Mouse (Mus musculus) neural tube, embryonic 12.5 days (tissue): ENCODE measurements around the gene Grip2. TPM values are rescaled to one million over a fixed set of nuclear protein-coding genes. Genes with fewer than 3 reads are reported as not detected.
A peak's percentile ranks its signal among the peaks of the same experiment; 100 is the strongest.

Experiments
- ATAC-seq: fragments of 200-750 bp; cut with Nextera tagmentation; 2 replicates; pipeline ENCODE4 v1.8.0; 2017; ENCODE audit warnings: low read depth, mild to moderate bottlenecking, moderate TSS enrichment, moderate library complexity; ENCODE audit not compliant: low FRiP score
- H3K27ac ChIP-seq: fragments of 300-500 bp; sonication (generic); 2 replicates; pipeline ENCODE4 v1.5.1; 2016
- H3K27me3 ChIP-seq: fragments of 300-500 bp; sonication (generic); replicated peaks from 2 replicates; pipeline ENCODE4 v1.6.1; 2016; ENCODE audit warnings: mild to moderate bottlenecking
- H3K36me3 ChIP-seq: fragments of 300-500 bp; sonication (generic); 2 replicates; pipeline ENCODE4 v1.6.1; 2016; ENCODE audit warnings: mild to moderate bottlenecking
- H3K4me1 ChIP-seq: fragments of 300-500 bp; sonication (generic); 2 replicates; pipeline ENCODE4 v1.6.1; 2016
- H3K4me2 ChIP-seq: fragments of 300-500 bp; sonication (generic); replicated peaks from 2 replicates; pipeline ENCODE4 v1.6.1; 2016; ENCODE audit warnings: mild to moderate bottlenecking
- H3K4me3 ChIP-seq: fragments of 300-500 bp; sonication (generic); 2 replicates; pipeline ENCODE4 v1.5.1; 2016
- H3K9ac ChIP-seq: fragments of 300-500 bp; sonication (generic); 2 replicates; pipeline ENCODE4 v1.6.1; 2016; ENCODE audit warnings: mild to moderate bottlenecking
- H3K9me3 ChIP-seq: fragments of 300-500 bp; sonication (generic); 2 replicates; pipeline ENCODE4 v1.6.1; 2016; ENCODE audit warnings: mild to moderate bottlenecking
- WGBS: fragments of 180-500 bp; shearing (Covaris S2); methylation state at CpG from one replicate; pipeline ENCODE4 v1.1.7; 2016; 5-methylcytosine and 5-hydroxymethylcytosine counted together
- polyA plus RNA-seq: library from polyadenylated mRNA; unstranded; fragments of >200 nt; fragmentation: Nextera tagmentation; extraction: Ambion mirVana; gene quantifications from 2 replicates; pipeline ENCODE4 v1.2.1, GENCODE M21; 2016

Grip2 gene
- polyA plus RNA-seq, 1 experiment from 2014 or later: 4.9 TPM

DNA sequence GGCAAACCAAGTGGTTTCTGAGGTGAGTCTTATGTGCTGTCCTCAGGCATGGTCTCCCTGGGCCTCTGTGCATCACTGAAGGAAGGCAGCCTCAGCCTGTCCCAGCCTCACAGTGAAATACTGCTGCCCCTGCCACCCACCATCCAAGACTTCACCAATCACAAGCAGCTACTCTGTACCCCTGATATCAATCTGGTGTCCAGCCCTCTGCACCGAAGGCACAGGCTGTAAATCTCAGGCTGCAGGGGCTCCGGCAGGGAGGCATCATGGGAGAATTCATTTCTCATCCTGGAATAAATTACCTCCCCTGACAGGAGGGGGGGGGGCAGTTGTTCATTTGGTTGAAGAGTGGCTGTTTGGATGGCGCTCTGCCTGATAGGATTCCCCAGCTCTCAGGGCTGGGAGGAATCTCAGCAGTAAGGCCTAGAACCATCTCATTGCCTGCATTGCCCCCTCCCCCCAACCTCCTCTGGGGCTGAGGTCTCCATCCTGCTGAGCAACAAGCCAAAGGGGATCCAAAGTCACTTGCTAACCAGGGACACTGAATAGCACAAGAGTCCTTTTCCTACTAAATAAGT, 5.9 kb upstream of the Grip2 start:
- Histone ChIP-seq H3K4me1 (peaks cover 20% of the 10 kb centered on the region), H3K9me3 (no peaks in the 10 kb centered on the region), H3K9ac (no peak overlapping the region), H3K27ac (peak overlapping the region; percentile 43; the same call in 1 of the 2 replicates), H3K4me3 (no peak overlapping the region), H3K4me2 (no peak overlapping the region), H3K27me3 (no peaks in the 10 kb centered on the region; the same call in 1 of the 2 replicates), H3K36me3 (no peaks in the 10 kb centered on the region)
- 15% methylated on average over 3 of the region's 3 CpGs for WGBS
- ATAC-seq: peak; percentile 58

- Histone ChIP-seq H3K9me3 (no peaks in the 10 kb centered on the region), H3K4me1 (peaks cover 23% of the 10 kb centered on the region), H3K4me2 (no peak overlapping the region), H3K27ac (no peak overlapping the region), H3K4me3 (no peak overlapping the region), H3K9ac (no peak overlapping the region), H3K27me3 (no peaks in the 10 kb centered on the region; the same call in 1 of the 2 replicates), H3K36me3 (no peaks in the 10 kb centered on the region)
- peak; percentile 73 for ATAC-seq
- 53% methylated on average over 5 of the region's 5 CpGs for WGBS
Measured at GRCm38 (mm10) chr6:91827926-91828325, 876 bp upstream of the Grip2 start.

- H3K4me3 ChIP-seq: no peak overlapping the region
- WGBS: 76% methylated on average over 8 of the region's 8 CpGs
- H3K4me1 ChIP-seq: peaks cover 3% of the 10 kb centered on the region; the same call in 1 of the 2 replicates
- no peaks in the 10 kb centered on the region for H3K36me3 ChIP-seq
- H3K27ac ChIP-seq: no peak overlapping the region
- no peak overlapping the region for H3K9ac ChIP-seq
- H3K9me3 ChIP-seq: no peaks in the 10 kb centered on the region
- H3K4me2 ChIP-seq: no peak overlapping the region
- no peaks in the 10 kb centered on the region for H3K27me3 ChIP-seq
- no peak for ATAC-seq
Measured at GRCm38 (mm10) chr6:91818271-91818670, 8.8 kb downstream of the Grip2 start.

DNA sequence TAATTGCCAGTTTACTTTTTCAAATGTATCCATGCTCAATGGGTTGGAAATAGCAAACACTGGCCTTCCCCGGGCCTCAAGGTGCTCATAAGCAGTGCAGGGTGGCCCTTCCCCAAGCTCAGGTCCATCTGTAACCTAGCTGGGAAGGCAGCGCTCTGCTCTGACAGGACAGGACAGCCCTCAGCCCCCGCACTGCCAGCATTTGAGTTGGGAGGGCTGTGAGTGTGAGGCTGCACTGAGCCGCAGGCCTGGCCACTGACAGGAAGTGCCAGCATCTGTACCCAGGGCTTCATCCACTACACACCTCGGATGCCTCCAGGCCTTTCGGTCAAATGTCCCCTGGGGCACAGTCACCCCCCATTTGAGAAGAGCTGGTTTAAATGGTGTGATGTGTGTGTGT, 11.1 kb downstream of the Grip2 start:
- Histone ChIP-seq H3K9me3 (no peaks in the 10 kb centered on the region), H3K36me3 (no peaks in the 10 kb centered on the region), H3K9ac (no peak overlapping the region), H3K4me3 (no peak overlapping the region), H3K27ac (no peak overlapping the region), H3K4me1 (peaks cover 3% of the 10 kb centered on the region; the same call in 1 of the 2 replicates), H3K27me3 (no peaks in the 10 kb centered on the region), H3K4me2 (no peak overlapping the region)
- 86% methylated on average over 6 of the region's 6 CpGs for WGBS
- no peak for ATAC-seq

DNA sequence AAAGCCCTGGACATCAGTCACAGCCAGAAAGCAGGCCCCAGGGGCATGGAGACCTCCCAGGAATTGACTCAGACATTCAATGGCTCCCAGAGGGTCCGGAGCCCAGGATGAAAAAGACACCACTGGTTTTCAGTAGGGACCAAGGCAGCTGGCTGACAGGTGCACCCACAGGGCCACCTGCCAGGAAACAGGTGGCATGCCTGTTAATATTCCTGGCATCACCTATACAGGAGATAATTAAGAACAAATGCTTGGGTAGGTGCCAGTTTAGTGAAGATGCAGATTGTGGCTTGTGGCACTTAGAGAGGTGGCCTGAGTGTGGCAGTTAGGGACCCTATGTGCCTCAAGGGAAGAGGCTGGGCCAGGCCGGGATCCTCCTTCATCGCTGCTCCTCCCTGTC, 13.4 kb downstream of the Grip2 start:
- H3K27ac ChIP-seq: no peak overlapping the region
- WGBS: 83% methylated on average over 3 of the region's 3 CpGs
- no peak overlapping the region for H3K4me2 ChIP-seq
- H3K4me3 ChIP-seq: no peak overlapping the region
- H3K27me3 ChIP-seq: no peaks in the 10 kb centered on the region
- H3K36me3 ChIP-seq: no peaks in the 10 kb centered on the region
- H3K9ac ChIP-seq: no peak overlapping the region
- ATAC-seq: no peak
- peaks cover 9% of the 10 kb centered on the region; the same call in 1 of the 2 replicates for H3K4me1 ChIP-seq
- H3K9me3 ChIP-seq: no peaks in the 10 kb centered on the region

- H3K27me3 ChIP-seq: peaks cover 28% of the 10 kb centered on the region
- no peak overlapping the region for H3K4me2 ChIP-seq
- 14% methylated on average over 1 of the region's 1 CpGs for WGBS
- no peaks in the 10 kb centered on the region for H3K36me3 ChIP-seq
- peaks cover 14% of the 10 kb centered on the region for H3K4me1 ChIP-seq
- no peak overlapping the region for H3K9ac ChIP-seq
- H3K4me3 ChIP-seq: no peak overlapping the region
- peak; percentile 71; the same call in 1 of the 2 replicates for ATAC-seq
- no peaks in the 10 kb centered on the region for H3K9me3 ChIP-seq
- H3K27ac ChIP-seq: no peak overlapping the region
Measured at GRCm38 (mm10) chr6:91810007-91810406, 17.0 kb downstream of the Grip2 start.

DNA sequence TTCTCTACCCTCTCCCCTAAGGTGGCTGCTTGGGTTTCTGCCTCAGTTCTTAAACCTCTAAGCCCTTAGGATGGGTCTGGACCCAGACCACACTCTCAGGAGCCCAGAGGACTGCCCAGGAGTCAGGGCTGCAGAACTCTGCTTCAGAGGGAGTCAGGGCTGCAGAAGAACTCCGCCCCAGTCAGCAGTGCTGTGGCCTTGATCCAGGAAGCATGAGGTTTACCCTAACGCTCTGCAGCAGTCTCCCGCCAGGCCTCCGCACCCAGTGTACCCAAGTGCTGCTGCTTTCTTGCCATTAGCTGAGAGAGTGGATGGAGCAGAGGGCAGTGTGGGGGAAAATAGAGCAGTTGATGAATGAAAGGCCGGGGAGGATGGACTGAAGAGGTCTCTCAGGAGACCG, 19.0 kb downstream of the Grip2 start:
- Histone ChIP-seq H3K4me2 (no peak overlapping the region), H3K27ac (no peak overlapping the region), H3K36me3 (no peaks in the 10 kb centered on the region), H3K9me3 (no peaks in the 10 kb centered on the region), H3K27me3 (peaks cover 28% of the 10 kb centered on the region), H3K4me3 (no peak overlapping the region), H3K4me1 (peaks cover 22% of the 10 kb centered on the region), H3K9ac (no peak overlapping the region)
- no peak for ATAC-seq
- 60% methylated on average over 6 of the region's 6 CpGs for WGBS

GRCm38 (mm10) chr6:91807169-91807568, 19.9 kb downstream of the Grip2 start:
- Histone ChIP-seq H3K27me3 (peaks cover 35% of the 10 kb centered on the region), H3K9ac (0 out of 2 replicates have a peak overlapping the region, but pooled peaks have one; percentile 26), H3K9me3 (no peaks in the 10 kb centered on the region), H3K4me3 (no peak overlapping the region), H3K36me3 (no peaks in the 10 kb centered on the region), H3K4me1 (peaks cover 22% of the 10 kb centered on the region), H3K27ac (no peak overlapping the region), H3K4me2 (peak overlapping the region; percentile 49)
- no peak for ATAC-seq
- WGBS: 5% methylated on average over 23 of the region's 23 CpGs

DNA sequence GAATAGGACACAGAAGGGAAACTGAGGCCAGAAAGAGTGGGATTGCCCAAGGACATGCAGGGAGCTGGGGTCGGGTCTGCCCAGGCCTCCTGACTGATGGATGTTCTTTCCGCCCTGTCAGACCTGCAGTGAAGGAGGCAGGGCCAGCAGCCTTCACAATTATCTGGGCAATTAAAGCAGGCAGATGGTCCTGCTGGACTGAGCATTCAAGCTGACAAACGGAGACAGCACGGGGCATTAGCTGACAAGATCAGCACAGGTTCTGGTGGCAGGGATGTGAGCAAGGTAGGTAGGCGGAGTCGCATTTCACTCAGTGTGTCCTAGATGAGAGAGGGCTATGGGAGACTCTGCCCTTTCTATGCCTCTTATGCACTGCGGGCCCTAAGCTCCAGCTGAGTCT, 22.9 kb downstream of the Grip2 start:
- no peak overlapping the region; the same call in 1 of the 2 replicates for H3K27ac ChIP-seq
- no peaks in the 10 kb centered on the region for H3K9me3 ChIP-seq
- H3K4me1 ChIP-seq: peaks cover 17% of the 10 kb centered on the region
- H3K4me3 ChIP-seq: no peak overlapping the region
- H3K9ac ChIP-seq: no peak overlapping the region
- no peaks in the 10 kb centered on the region for H3K36me3 ChIP-seq
- no peak overlapping the region for H3K4me2 ChIP-seq
- 37% methylated on average over 7 of the region's 7 CpGs for WGBS
- no peak; the same call in 1 of the 2 replicates for ATAC-seq
- peaks cover 35% of the 10 kb centered on the region for H3K27me3 ChIP-seq

GRCm38 (mm10) chr6:91798496-91798895, 28.6 kb downstream of the Grip2 start:
- H3K27ac ChIP-seq: no peak overlapping the region
- no peaks in the 10 kb centered on the region for H3K36me3 ChIP-seq
- 0 out of 2 replicates have a peak, but pooled peaks cover 6% of the 10 kb centered on the region for H3K4me1 ChIP-seq
- peaks cover 7% of the 10 kb centered on the region; the same call in 1 of the 2 replicates for H3K27me3 ChIP-seq
- no peak overlapping the region for H3K9ac ChIP-seq
- 83% methylated on average over 12 of the region's 12 CpGs for WGBS
- H3K4me3 ChIP-seq: no peak overlapping the region
- ATAC-seq: no peak
- no peaks in the 10 kb centered on the region for H3K9me3 ChIP-seq
- H3K4me2 ChIP-seq: no peak overlapping the region

DNA sequence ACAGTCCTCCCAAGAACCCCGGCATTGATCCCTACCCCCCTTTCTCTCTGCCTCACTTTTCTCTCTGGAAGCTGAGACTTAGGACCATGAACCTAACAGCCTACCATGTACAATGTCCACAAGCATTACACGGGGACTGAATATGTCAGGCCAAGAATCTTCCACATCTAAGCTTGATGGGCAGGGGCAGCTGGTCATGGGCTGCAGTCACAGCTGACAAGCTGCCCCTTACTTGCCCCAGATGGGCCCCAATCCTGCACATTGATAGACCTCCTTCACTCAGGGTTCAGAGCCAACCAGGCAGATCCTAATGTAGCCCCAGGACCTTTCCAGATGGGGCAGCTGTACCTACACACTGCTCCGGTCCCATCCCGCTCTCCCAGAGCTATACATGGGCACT, 30.3 kb downstream of the Grip2 start:
- Histone ChIP-seq H3K9ac (no peak overlapping the region), H3K36me3 (no peaks in the 10 kb centered on the region), H3K27me3 (no peaks in the 10 kb centered on the region), H3K9me3 (no peaks in the 10 kb centered on the region), H3K27ac (no peak overlapping the region), H3K4me3 (no peak overlapping the region), H3K4me1 (0 out of 2 replicates have a peak, but pooled peaks cover 6% of the 10 kb centered on the region), H3K4me2 (no peak overlapping the region)
- ATAC-seq: no peak
- WGBS: 90% methylated on average over 4 of the region's 4 CpGs

GRCm38 (mm10) chr6:91796064-91796463, 31.0 kb downstream of the Grip2 start:
- no peak overlapping the region for H3K4me2 ChIP-seq
- H3K9ac ChIP-seq: 0 out of 2 replicates have a peak overlapping the region, but pooled peaks have one; percentile 13
- no peak overlapping the region for H3K27ac ChIP-seq
- no peak overlapping the region for H3K4me3 ChIP-seq
- ATAC-seq: no peak
- H3K4me1 ChIP-seq: 0 out of 2 replicates have a peak, but pooled peaks cover 6% of the 10 kb centered on the region
- H3K27me3 ChIP-seq: no peaks in the 10 kb centered on the region
- WGBS: 68% methylated on average over 9 of the region's 9 CpGs
- no peaks in the 10 kb centered on the region for H3K9me3 ChIP-seq
- H3K36me3 ChIP-seq: no peaks in the 10 kb centered on the region

- Histone ChIP-seq H3K4me3 (no peak overlapping the region), H3K9ac (0 out of 2 replicates have a peak overlapping the region, but pooled peaks have one; percentile 13), H3K4me1 (0 out of 2 replicates have a peak, but pooled peaks cover 6% of the 10 kb centered on the region), H3K4me2 (no peak overlapping the region), H3K27me3 (no peaks in the 10 kb centered on the region), H3K9me3 (no peaks in the 10 kb centered on the region), H3K36me3 (no peaks in the 10 kb centered on the region), H3K27ac (no peak overlapping the region)
- ATAC-seq: no peak
- 63% methylated on average over 3 of the region's 3 CpGs for WGBS
Measured at GRCm38 (mm10) chr6:91795640-91796039, 31.4 kb downstream of the Grip2 start.
